Mouse (Mus musculus): Measurements from ENCODE around the gene Ube2k.

DNA sequence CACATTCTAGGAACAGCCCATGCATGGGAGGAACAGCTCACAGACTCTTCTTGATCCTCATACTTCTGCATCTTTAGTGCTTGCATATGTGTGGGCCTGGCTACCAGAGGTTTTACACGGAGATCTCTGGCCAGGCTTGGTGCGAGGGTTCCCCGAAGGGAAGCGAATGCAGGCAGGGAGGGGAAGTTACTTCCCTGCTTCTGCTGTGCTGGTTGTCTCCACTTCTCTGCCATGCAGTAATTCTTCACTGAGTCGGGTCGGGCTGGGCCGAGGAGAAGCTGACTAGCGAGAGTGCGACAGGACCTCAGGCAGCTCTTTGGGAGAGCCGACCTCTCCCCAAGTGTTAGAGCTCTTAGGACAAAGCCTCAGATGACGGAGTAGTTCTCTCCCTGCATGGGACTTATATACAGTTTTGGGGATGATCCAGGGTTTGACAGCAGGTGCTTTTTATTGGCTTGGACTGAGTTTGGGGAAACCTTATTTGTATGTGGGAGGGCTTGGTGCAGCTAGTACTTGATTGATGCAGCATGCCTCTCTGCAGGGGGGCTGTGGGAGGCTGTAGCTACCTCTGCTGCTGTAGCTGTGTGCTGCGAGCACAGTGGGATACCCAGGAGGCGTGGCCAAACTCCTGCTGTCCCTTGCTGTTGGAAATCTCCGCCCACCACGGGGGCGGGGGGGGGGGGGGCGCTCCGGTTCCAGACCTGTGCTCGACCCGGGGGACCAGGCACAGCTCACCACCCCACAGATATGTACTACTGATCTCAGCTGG lies 24.3 kb downstream of the Ube2k start:
- no peak for TF ChIP-seq CTCF (IDR thresholded peaks at IDR 0.05)
- TF ChIP-seq EP300 (IDR thresholded peaks at IDR 0.05), result no peak
